Mouse (Mus musculus) stomach, embryonic 15.5 days (tissue): ENCODE results near the gene Pnpla8. TPM values are rescaled to one million over a fixed set of nuclear protein-coding genes. Genes with fewer than 3 reads are reported as not detected.
"Not testable (repeated sequence)": the region's sequence is repeated elsewhere in the genome, so short reads cannot be mapped to it uniquely, and the experiment has no call there.

Source experiments
- ATAC-seq: fragments of 200-750 bp; cut with Nextera tagmentation; 2 replicates; pipeline ENCODE4 v1.8.0; 2017; ENCODE audit warnings: low read depth, moderate number of reproducible peaks, moderate TSS enrichment; ENCODE audit not compliant: insufficient read depth, low FRiP score
- H3K27ac ChIP-seq: fragments of 300-500 bp; sonication (generic); 2 replicates; pipeline ENCODE4 v1.5.1; 2015; ENCODE audit warnings: mild to moderate bottlenecking, inconsistent platforms
- H3K27me3 ChIP-seq: fragments of 300-500 bp; sonication (generic); replicated peaks from 2 replicates; pipeline ENCODE4 v1.6.1; 2015; ENCODE audit warnings: inconsistent platforms
- H3K36me3 ChIP-seq: fragments of 300-500 bp; sonication (generic); 2 replicates; pipeline ENCODE4 v1.6.1; 2015; ENCODE audit warnings: inconsistent platforms
- H3K4me1 ChIP-seq: fragments of 300-500 bp; sonication (generic); 2 replicates; pipeline ENCODE4 v1.6.1; 2015; ENCODE audit warnings: inconsistent platforms
- H3K4me2 ChIP-seq: fragments of 300-500 bp; sonication (generic); 2 replicates; pipeline ENCODE4 v1.6.1; 2015; ENCODE audit warnings: mild to moderate bottlenecking, inconsistent platforms
- H3K4me3 ChIP-seq: fragments of 300-500 bp; sonication (generic); replicated peaks from 2 replicates; pipeline ENCODE4 v1.5.1; 2015; ENCODE audit warnings: inconsistent platforms
- H3K9ac ChIP-seq: fragments of 300-500 bp; sonication (generic); 2 replicates; pipeline ENCODE4 v1.6.1; 2015; ENCODE audit warnings: inconsistent platforms
- H3K9me3 ChIP-seq: fragments of 300-500 bp; sonication (generic); 2 replicates; pipeline ENCODE4 v1.6.1; 2016; ENCODE audit warnings: inconsistent platforms
- WGBS: fragments of 180-500 bp; shearing (Covaris S2); methylation state at CpG from one replicate; pipeline ENCODE4 v1.1.7; 2015; 5-methylcytosine and 5-hydroxymethylcytosine counted together
- polyA plus RNA-seq: library from polyadenylated mRNA; unstranded; fragments of >200 nt; fragmentation: Nextera tagmentation; extraction: Ambion mirVana; gene quantifications from 2 replicates; pipeline ENCODE4 v1.2.1, GENCODE M21; 2015

Gene Pnpla8
- polyA plus RNA-seq, 1 experiment from 2014 or later = 52.8 TPM

GRCm38 (mm10) chr12:44224650-44225049, 3.5 kb downstream of the Pnpla8 start:
- Histone ChIP-seq H3K36me3 (no peaks in the 10 kb centered on the region), H3K9ac (no peak overlapping the region), H3K9me3 (no peaks in the 10 kb centered on the region), H3K27ac (no peak overlapping the region), H3K4me3 (no peak overlapping the region), H3K4me2 (no peak overlapping the region), H3K27me3 (no peaks in the 10 kb centered on the region), H3K4me1 (no peaks in the 10 kb centered on the region)
- 66% methylated on average over 3 of the region's 3 CpGs for WGBS
- ATAC-seq = no peak

GRCm38 (mm10) chr12:44241090-44241489, 19.9 kb downstream of the Pnpla8 start:
- H3K27ac ChIP-seq = no peak overlapping the region
- no peak overlapping the region for H3K4me2 ChIP-seq
- H3K9me3 ChIP-seq = no peaks in the 10 kb centered on the region
- no peak overlapping the region for H3K9ac ChIP-seq
- no peaks in the 10 kb centered on the region for H3K36me3 ChIP-seq
- no peak overlapping the region for H3K4me3 ChIP-seq
- no peaks in the 10 kb centered on the region for H3K4me1 ChIP-seq
- ATAC-seq = no peak
- 74% methylated on average over 7 of the region's 7 CpGs for WGBS
- no peaks in the 10 kb centered on the region for H3K27me3 ChIP-seq

- no peak overlapping the region for H3K27ac ChIP-seq
- 80% methylated on average over 4 of the region's 4 CpGs for WGBS
- H3K27me3 ChIP-seq = no peaks in the 10 kb centered on the region
- ATAC-seq = no peak
- no peaks in the 10 kb centered on the region for H3K9me3 ChIP-seq
- no peaks in the 10 kb centered on the region for H3K36me3 ChIP-seq
- no peak overlapping the region for H3K9ac ChIP-seq
- H3K4me2 ChIP-seq = no peak overlapping the region
- H3K4me3 ChIP-seq = no peak overlapping the region
- H3K4me1 ChIP-seq = no peaks in the 10 kb centered on the region
These were observed 21.2 kb downstream of the Pnpla8 start for GRCm38 (mm10) chr12:44242407-44242806.

GRCm38 (mm10) chr12:44245739-44246138, 24.6 kb downstream of the Pnpla8 start:
- no peaks in the 10 kb centered on the region for H3K9me3 ChIP-seq
- ATAC-seq = no peak
- no peak overlapping the region for H3K27ac ChIP-seq
- WGBS = 84% methylated on average over 3 of the region's 3 CpGs
- no peak overlapping the region for H3K9ac ChIP-seq
- no peaks in the 10 kb centered on the region for H3K27me3 ChIP-seq
- no peak overlapping the region for H3K4me2 ChIP-seq
- no peaks in the 10 kb centered on the region for H3K36me3 ChIP-seq
- H3K4me1 ChIP-seq = no peaks in the 10 kb centered on the region
- H3K4me3 ChIP-seq = no peak overlapping the region

- ATAC-seq = peak; percentile 66; the same call in 1 of the 2 replicates
These were observed 27.3 kb downstream of the Pnpla8 start for GRCm38 (mm10) chr12:44248309-44248977.

GRCm38 (mm10) chr12:44262612-44263011, 41.4 kb downstream of the Pnpla8 start:
- no peaks in the 10 kb centered on the region for H3K9me3 ChIP-seq
- no peak overlapping the region for H3K27ac ChIP-seq
- no peak overlapping the region for H3K4me2 ChIP-seq
- no peak overlapping the region for H3K4me3 ChIP-seq
- H3K4me1 ChIP-seq = no peaks in the 10 kb centered on the region
- H3K36me3 ChIP-seq = no peaks in the 10 kb centered on the region
- H3K27me3 ChIP-seq = no peaks in the 10 kb centered on the region
- no peak overlapping the region for H3K9ac ChIP-seq
- no peak for ATAC-seq

More at GRCm38 (mm10) chr12:44248309-44248977, 27.3 kb downstream of the Pnpla8 start:
- H3K27me3 ChIP-seq = no peaks in the 10 kb centered on the region
- no peak overlapping the region for H3K4me2 ChIP-seq
- no peak overlapping the region for H3K4me3 ChIP-seq
- 57% methylated on average over 9 of the region's 9 CpGs for WGBS
- H3K9ac ChIP-seq = no peak overlapping the region
- no peak overlapping the region for H3K27ac ChIP-seq
- no peaks in the 10 kb centered on the region for H3K36me3 ChIP-seq
- no peaks in the 10 kb centered on the region for H3K4me1 ChIP-seq
- H3K9me3 ChIP-seq = no peaks in the 10 kb centered on the region

GRCm38 (mm10) chr12:44265651-44266050, 44.5 kb downstream of the Pnpla8 start:
- WGBS = 76% methylated on average over 3 of the region's 3 CpGs
- Histone ChIP-seq H3K27me3 (no peaks in the 10 kb centered on the region), H3K4me3 (no peak overlapping the region)

GRCm38 (mm10) chr12:44267196-44267595, 46.0 kb downstream of the Pnpla8 start:
- ATAC-seq = no peak
- no peaks in the 10 kb centered on the region for H3K9me3 ChIP-seq
- H3K4me1 ChIP-seq = no peaks in the 10 kb centered on the region
- H3K27me3 ChIP-seq = no peaks in the 10 kb centered on the region
- H3K36me3 ChIP-seq = no peaks in the 10 kb centered on the region
- no peak overlapping the region for H3K4me2 ChIP-seq
- WGBS = 82% methylated on average over 2 of the region's 2 CpGs
- H3K9ac ChIP-seq = no peak overlapping the region
- no peak overlapping the region for H3K4me3 ChIP-seq
- no peak overlapping the region for H3K27ac ChIP-seq

More at GRCm38 (mm10) chr12:44265651-44266050, 44.5 kb downstream of the Pnpla8 start:
- H3K27ac ChIP-seq = no peak overlapping the region
- no peaks in the 10 kb centered on the region for H3K36me3 ChIP-seq
- ATAC-seq = no peak
- H3K9ac ChIP-seq = no peak overlapping the region
- no peak overlapping the region for H3K4me2 ChIP-seq
- H3K4me1 ChIP-seq = no peaks in the 10 kb centered on the region
- H3K9me3 ChIP-seq = no peaks in the 10 kb centered on the region

- H3K4me3 ChIP-seq = peak overlapping the region; percentile 82
- H3K9ac ChIP-seq = peak overlapping the region; percentile 77; the same call in 1 of the 2 replicates
- peak; percentile 99 for ATAC-seq
- H3K36me3 ChIP-seq = no peaks in the 10 kb centered on the region
- H3K9me3 ChIP-seq = no peaks in the 10 kb centered on the region
- no peaks in the 10 kb centered on the region for H3K4me1 ChIP-seq
- under 1% methylated on average over 38 of the region's 38 CpGs for WGBS
- H3K27me3 ChIP-seq = no peaks in the 10 kb centered on the region
- peak overlapping the region; percentile 65 for H3K4me2 ChIP-seq
- H3K27ac ChIP-seq = peak overlapping the region; percentile 98
These were observed 47.6 kb downstream of the Pnpla8 start for GRCm38 (mm10) chr12:44268728-44269302.

- H3K4me2 ChIP-seq = peak overlapping the region; percentile 65
- H3K4me1 ChIP-seq = no peaks in the 10 kb centered on the region
- H3K27me3 ChIP-seq = no peaks in the 10 kb centered on the region
- H3K9me3 ChIP-seq = no peaks in the 10 kb centered on the region
- 0% methylated on average over 27 of the region's 46 CpGs for WGBS
- H3K9ac ChIP-seq = peak overlapping the region; percentile 77; the same call in 1 of the 2 replicates
- peak overlapping the region; percentile 98 for H3K27ac ChIP-seq
- no peaks in the 10 kb centered on the region for H3K36me3 ChIP-seq
- ATAC-seq = peak; percentile 87
- H3K4me3 ChIP-seq = peak overlapping the region; percentile 82
These were observed 48.2 kb downstream of the Pnpla8 start for GRCm38 (mm10) chr12:44269311-44269831.

GRCm38 (mm10) chr12:44274125-44274835, 53.1 kb downstream of the Pnpla8 start:
- Histone ChIP-seq H3K9me3 (no peaks in the 10 kb centered on the region), H3K36me3 (no peaks in the 10 kb centered on the region), H3K4me3 (no peak overlapping the region), H3K4me2 (no peak overlapping the region), H3K4me1 (no peaks in the 10 kb centered on the region), H3K27me3 (no peaks in the 10 kb centered on the region), H3K9ac (no peak overlapping the region), H3K27ac (no peak overlapping the region)
- WGBS = 91% methylated on average over 6 of the region's 6 CpGs
- no peak for ATAC-seq

- not testable (repeated sequence) for H3K27ac ChIP-seq, H3K9me3 ChIP-seq, H3K36me3 ChIP-seq, H3K27me3 ChIP-seq, H3K4me3 ChIP-seq, H3K9ac ChIP-seq, ATAC-seq, H3K4me1 ChIP-seq, H3K4me2 ChIP-seq
- WGBS = 73% methylated on average over 2 of the region's 2 CpGs
These were observed 59.0 kb downstream of the Pnpla8 start for GRCm38 (mm10) chr12:44280147-44280546.
